Mouse (Mus musculus): ENCODE data around the gene Elavl4. TPM values are rescaled to one million over a fixed set of nuclear protein-coding genes. Genes with fewer than 3 reads are reported as not detected.

Elavl4 gene
- total and polyA plus RNA-seq, 3 experiments: 0.09 to 0.13 (median 0.12) TPM

- intact Hi-C loops (cut with DNase I): no loop called here
- Histone ChIP-seq H3K36me3 (ENCODE audit: control insufficient read depth, insufficient read depth, low read length) (no peaks in the 10 kb centered on the region), H3K4me1 (ENCODE audit: control insufficient read depth, insufficient read depth, low read length) (no peaks in the 10 kb centered on the region), H3K27ac (no peak overlapping the region), H3K79me2 (replicated peaks; ENCODE audit: control insufficient read depth, insufficient read depth, low read length) (no peaks in the 10 kb centered on the region), H3K4me3 (no peak overlapping the region), H3K27me3 (ENCODE audit: control insufficient read depth, insufficient read depth, low read length) (no peaks in the 10 kb centered on the region), H3K9ac (ENCODE audit: low read depth, low read length) (no peak overlapping the region)
- DNase-seq: no peak
- no peak for TF ChIP-seq CTCF (IDR thresholded peaks at IDR 0.05)
- TF ChIP-seq EP300 (IDR thresholded peaks at IDR 0.05; ENCODE audit: insufficient read depth, low read depth, low read length): no peak
- no peak for TF ChIP-seq POLR2A (IDR thresholded peaks at IDR 0.05; ENCODE audit: insufficient read depth, low read depth, low read length)
- 62% methylated on average over 3 of the region's 3 CpGs for WGBS
These were observed 94.3 kb downstream of the Elavl4 start for GRCm38 (mm10) chr4:110257360-110257759.

GRCm38 (mm10) chr4:110255617-110256016 lies 96.1 kb downstream of the Elavl4 start:
- WGBS: 82% methylated on average over 4 of the region's 4 CpGs
- Histone ChIP-seq H3K79me2 (replicated peaks; ENCODE audit: control insufficient read depth, insufficient read depth, low read length) (no peaks in the 10 kb centered on the region), H3K36me3 (ENCODE audit: control insufficient read depth, insufficient read depth, low read length) (no peaks in the 10 kb centered on the region), H3K9ac (ENCODE audit: low read depth, low read length) (no peak overlapping the region), H3K4me1 (ENCODE audit: control insufficient read depth, insufficient read depth, low read length) (no peaks in the 10 kb centered on the region), H3K27me3 (ENCODE audit: control insufficient read depth, insufficient read depth, low read length) (no peaks in the 10 kb centered on the region), H3K27ac (no peak overlapping the region), H3K4me3 (no peak overlapping the region)
- TF ChIP-seq CTCF (IDR thresholded peaks at IDR 0.05) (no peak), EP300 (IDR thresholded peaks at IDR 0.05; ENCODE audit: insufficient read depth, low read depth, low read length) (no peak), POLR2A (IDR thresholded peaks at IDR 0.05; ENCODE audit: insufficient read depth, low read depth, low read length) (no peak)
- intact Hi-C loops (cut with DNase I): no loop called here
- no peak for DNase-seq

- intact Hi-C loops (cut with DNase I): no loop called here
- no peak for DNase-seq
- Histone ChIP-seq H3K4me3 (no peak overlapping the region), H3K27ac (no peak overlapping the region), H3K9ac (ENCODE audit: low read depth, low read length) (no peak overlapping the region), H3K4me1 (ENCODE audit: control insufficient read depth, insufficient read depth, low read length) (no peaks in the 10 kb centered on the region), H3K36me3 (ENCODE audit: control insufficient read depth, insufficient read depth, low read length) (no peaks in the 10 kb centered on the region), H3K79me2 (replicated peaks; ENCODE audit: control insufficient read depth, insufficient read depth, low read length) (no peaks in the 10 kb centered on the region), H3K27me3 (ENCODE audit: control insufficient read depth, insufficient read depth, low read length) (no peaks in the 10 kb centered on the region)
- 68% methylated on average over 3 of the region's 3 CpGs for WGBS
- no peak for TF ChIP-seq EP300 (IDR thresholded peaks at IDR 0.05; ENCODE audit: insufficient read depth, low read depth, low read length)
- no peak for TF ChIP-seq POLR2A (IDR thresholded peaks at IDR 0.05; ENCODE audit: insufficient read depth, low read depth, low read length)
- no peak for TF ChIP-seq CTCF (IDR thresholded peaks at IDR 0.05)
These were observed 101.7 kb downstream of the Elavl4 start for GRCm38 (mm10) chr4:110250055-110250454.

GRCm38 (mm10) chr4:110242879-110243278 lies 108.8 kb downstream of the Elavl4 start:
- intact Hi-C loops (cut with DNase I): no loop called here
- DNase-seq: no peak
- Histone ChIP-seq H3K79me2 (replicated peaks; ENCODE audit: control insufficient read depth, insufficient read depth, low read length) (no peaks in the 10 kb centered on the region), H3K36me3 (ENCODE audit: control insufficient read depth, insufficient read depth, low read length) (no peaks in the 10 kb centered on the region), H3K27ac (no peak overlapping the region), H3K4me3 (no peak overlapping the region), H3K27me3 (ENCODE audit: control insufficient read depth, insufficient read depth, low read length) (no peaks in the 10 kb centered on the region), H3K4me1 (ENCODE audit: control insufficient read depth, insufficient read depth, low read length) (no peaks in the 10 kb centered on the region), H3K9ac (ENCODE audit: low read depth, low read length) (no peak overlapping the region)
- TF ChIP-seq POLR2A (IDR thresholded peaks at IDR 0.05; ENCODE audit: insufficient read depth, low read depth, low read length): no peak
- no peak for TF ChIP-seq EP300 (IDR thresholded peaks at IDR 0.05; ENCODE audit: insufficient read depth, low read depth, low read length)
- no peak for TF ChIP-seq CTCF (IDR thresholded peaks at IDR 0.05)

- TF ChIP-seq EP300 (IDR thresholded peaks at IDR 0.05; ENCODE audit: insufficient read depth, low read depth, low read length) (no peak), CTCF (IDR thresholded peaks at IDR 0.05) (no peak), POLR2A (IDR thresholded peaks at IDR 0.05; ENCODE audit: insufficient read depth, low read depth, low read length) (no peak)
- no peak overlapping the region for H3K9ac ChIP-seq (ENCODE audit: low read depth, low read length)
- H3K4me1 ChIP-seq (ENCODE audit: control insufficient read depth, insufficient read depth, low read length): peaks cover 2% of the 10 kb centered on the region; the same call in 1 of the 2 replicates
- 79% methylated on average over 1 of the region's 1 CpGs for WGBS
- no peaks in the 10 kb centered on the region for H3K27me3 ChIP-seq (ENCODE audit: control insufficient read depth, insufficient read depth, low read length)
- H3K4me3 ChIP-seq: no peak overlapping the region
- H3K36me3 ChIP-seq (ENCODE audit: control insufficient read depth, insufficient read depth, low read length): no peaks in the 10 kb centered on the region
- no peak overlapping the region for H3K27ac ChIP-seq
- intact Hi-C loops (cut with DNase I): no loop called here
- no peak for DNase-seq
- H3K79me2 ChIP-seq (replicated peaks; ENCODE audit: control insufficient read depth, insufficient read depth, low read length): no peaks in the 10 kb centered on the region
These were observed 117.2 kb downstream of the Elavl4 start for GRCm38 (mm10) chr4:110234554-110234953.

- intact Hi-C loops (cut with DNase I): no loop called here
- Histone ChIP-seq H3K79me2 (replicated peaks; ENCODE audit: control insufficient read depth, insufficient read depth, low read length) (no peaks in the 10 kb centered on the region), H3K4me3 (no peak overlapping the region), H3K4me1 (ENCODE audit: control insufficient read depth, insufficient read depth, low read length) (peaks cover 2% of the 10 kb centered on the region; the same call in 1 of the 2 replicates), H3K27me3 (ENCODE audit: control insufficient read depth, insufficient read depth, low read length) (no peaks in the 10 kb centered on the region), H3K36me3 (ENCODE audit: control insufficient read depth, insufficient read depth, low read length) (no peaks in the 10 kb centered on the region), H3K27ac (no peak overlapping the region), H3K9ac (ENCODE audit: low read depth, low read length) (no peak overlapping the region)
- no peak for TF ChIP-seq EP300 (IDR thresholded peaks at IDR 0.05; ENCODE audit: insufficient read depth, low read depth, low read length)
- no peak for TF ChIP-seq CTCF (IDR thresholded peaks at IDR 0.05)
- no peak for TF ChIP-seq POLR2A (IDR thresholded peaks at IDR 0.05; ENCODE audit: insufficient read depth, low read depth, low read length)
- 79% methylated on average over 3 of the region's 3 CpGs for WGBS
- DNase-seq: no peak
These were observed 119.4 kb downstream of the Elavl4 start for GRCm38 (mm10) chr4:110232327-110232726.
